Mouse (Mus musculus) C2C12 (cell line): Measurements from ENCODE around the gene Cd47.

Source experiments
- CTCF ChIP-seq: IDR thresholded peaks from one replicate; pipeline ENCODE4 v1.5.1; 2011; ENCODE audit not compliant: control insufficient read depth, insufficient read depth, insufficient read length
- MAX ChIP-seq: IDR thresholded peaks from one replicate; pipeline ENCODE4 v1.6.1; 2011; ENCODE audit warnings: mild to moderate bottlenecking, control low read depth
- USF1 ChIP-seq: IDR thresholded peaks from one replicate; pipeline ENCODE4 v1.6.1; 2011; ENCODE audit warnings: low read depth, mild to moderate bottlenecking, control low read depth, moderate library complexity

GRCm38 (mm10) chr16:49816889-49817288 is 16.6 kb downstream of the Cd47 start:
- no peak for TF ChIP-seq MAX
- TF ChIP-seq CTCF: no peak
- no peak for TF ChIP-seq USF1
